Mouse (Mus musculus) E14TG2a.4 (cell line): ENCODE results near the gene Agtr1a.

Experiments
- CTCF ChIP-seq: conservative IDR thresholded peaks from 2 replicates; pipeline ENCODE4 v1.5.1; 2014; ENCODE audit warnings: low read length
- NANOG ChIP-seq: IDR thresholded peaks from 2 replicates; pipeline ENCODE4 v1.6.1; 2014; ENCODE audit warnings: borderline replicate concordance, low read length, mixed read lengths

DNA sequence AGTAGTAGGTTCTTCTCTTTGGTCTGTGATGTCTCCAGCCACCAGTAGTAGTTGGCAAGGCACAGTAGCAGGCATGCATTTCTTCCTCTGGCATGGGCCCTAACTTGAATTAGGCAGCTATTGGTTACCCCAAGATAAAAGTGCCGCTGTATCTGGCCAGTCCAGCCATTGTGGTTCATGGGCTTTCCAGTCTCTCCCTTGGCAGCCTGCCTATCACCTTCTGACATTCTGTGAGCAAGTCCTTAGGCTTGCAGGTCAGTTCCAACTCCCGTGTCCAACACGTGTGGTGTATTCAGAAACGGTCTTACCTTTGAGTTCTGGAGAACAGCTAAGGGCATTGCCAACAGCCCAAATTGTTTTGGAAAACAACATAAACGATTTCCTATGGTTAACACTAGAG lies 3.7 kb upstream of the Agtr1a start:
- TF ChIP-seq CTCF (no peak), NANOG (no peak)
